Mouse (Mus musculus): Measurements from ENCODE around the gene Tbccd1. TPM values are rescaled to one million over a fixed set of nuclear protein-coding genes. Genes with fewer than 3 reads are reported as not detected.

The Tbccd1 gene
- polyA plus RNA-seq, 1 experiment from 2014 or later, result 19.6 TPM

- Histone ChIP-seq H3K27ac (replicated peaks) (no peak overlapping the region), H3K9ac (no peak overlapping the region), H3K4me2 (no peak overlapping the region), H3K4me3 (no peak overlapping the region), H3K27me3 (no peaks in the 10 kb centered on the region), H3K9me3 (no peaks in the 10 kb centered on the region), H3K4me1 (replicated peaks) (no peaks in the 10 kb centered on the region), H3K36me3 (no peaks in the 10 kb centered on the region)
- ATAC-seq (ENCODE audit: low FRiP score, low read depth), result no peak
- WGBS, result 76% methylated on average over 16 of the region's 16 CpGs
These were observed 90.7 kb downstream of the Tbccd1 start for GRCm38 (mm10) chr16:22766738-22767211.

GRCm38 (mm10) chr16:22765531-22765930 is 91.9 kb downstream of the Tbccd1 start:
- Histone ChIP-seq H3K4me3 (no peak overlapping the region), H3K9me3 (peaks cover 2% of the 10 kb centered on the region; the same call in 1 of the 2 replicates), H3K27ac (replicated peaks) (no peak overlapping the region), H3K4me2 (no peak overlapping the region), H3K27me3 (no peaks in the 10 kb centered on the region), H3K4me1 (replicated peaks) (no peaks in the 10 kb centered on the region), H3K9ac (no peak overlapping the region), H3K36me3 (no peaks in the 10 kb centered on the region)
- no peak for ATAC-seq (ENCODE audit: low FRiP score, low read depth)
- WGBS, result 91% methylated on average over 7 of the region's 7 CpGs

Other genes starting within 250 kb of the Tbccd1 start
- 3.9 and 4.5 TPM in 2 replicates for gene Dgkg, start 200.4 kb downstream of the Tbccd1 start, polyA plus RNA-seq (2015; fragmentation: Nextera tagmentation; extraction: Ambion mirVana)
- not detected in 2 replicates for gene Crygs, start 46.1 kb downstream of the Tbccd1 start, polyA plus RNA-seq (2015; fragmentation: Nextera tagmentation; extraction: Ambion mirVana)
- 100 and 103 TPM in 2 replicates for gene Dnajb11, start 176 bp upstream of the Tbccd1 start, polyA plus RNA-seq (2015; fragmentation: Nextera tagmentation; extraction: Ambion mirVana)
- 0.12 and 0.36 TPM in 2 replicates for gene Ahsg, start 33.6 kb upstream of the Tbccd1 start, polyA plus RNA-seq (2015; fragmentation: Nextera tagmentation; extraction: Ambion mirVana)
- gene Fetub, start 60.7 kb upstream of the Tbccd1 start, polyA plus RNA-seq (2015; fragmentation: Nextera tagmentation; extraction: Ambion mirVana), result not detected in 2 replicates
- gene Hrg, start 93.4 kb upstream of the Tbccd1 start, polyA plus RNA-seq (2015; fragmentation: Nextera tagmentation; extraction: Ambion mirVana), result not detected in 2 replicates
- gene Kng2, start 171.8 kb upstream of the Tbccd1 start, polyA plus RNA-seq (2015; fragmentation: Nextera tagmentation; extraction: Ambion mirVana), result 0.14 TPM in 1 of 2 replicates, not detected in the other
- gene Kng1, start 200.2 kb upstream of the Tbccd1 start, polyA plus RNA-seq (2015; fragmentation: Nextera tagmentation; extraction: Ambion mirVana), result 0.39 TPM in 1 of 2 replicates, not detected in the other
- 323 and 324 TPM in 2 replicates for gene Eif4a2, start 249.8 kb upstream of the Tbccd1 start, polyA plus RNA-seq (2015; fragmentation: Nextera tagmentation; extraction: Ambion mirVana)